Mouse (Mus musculus) thymus, adult 2 months (tissue): ENCODE measurements around the gene Ndufs8. TPM values are rescaled to one million over a fixed set of nuclear protein-coding genes. Genes with fewer than 3 reads are reported as not detected.

Experiments
- DNase-seq: peaks from one replicate; pipeline ENCODE4 v3.0.0; 2021
- H3K27ac ChIP-seq: fragments of 200-500 bp; 2 replicates; pipeline ENCODE4 v1.5.1; 2012; ENCODE audit warnings: low read length, control low read depth; ENCODE audit not compliant: control insufficient read depth, insufficient read depth
- H3K27me3 ChIP-seq: fragments of 200-500 bp; 2 replicates; pipeline ENCODE4 v1.6.1; 2012; ENCODE audit warnings: mild to moderate bottlenecking, low read length, moderate library complexity, mixed read lengths; ENCODE audit not compliant: control insufficient read depth, insufficient read depth
- H3K36me3 ChIP-seq: fragments of 200-500 bp; 2 replicates; pipeline ENCODE4 v1.6.1; 2012; ENCODE audit warnings: mild to moderate bottlenecking, low read length, moderate library complexity; ENCODE audit not compliant: control insufficient read depth, insufficient read depth
- H3K4me1 ChIP-seq: fragments of 200-500 bp; replicated peaks from 2 replicates; pipeline ENCODE4 v1.6.1; 2012; ENCODE audit warnings: low read length; ENCODE audit not compliant: control insufficient read depth, insufficient read depth
- H3K4me3 ChIP-seq: fragments of 200-500 bp; 2 replicates; pipeline ENCODE4 v1.5.1; 2012; ENCODE audit warnings: mild to moderate bottlenecking, low read length, control low read depth, moderate library complexity; ENCODE audit not compliant: control insufficient read depth, insufficient read depth
- CTCF ChIP-seq: fragments of 200-500 bp; IDR thresholded peaks from 2 replicates; pipeline ENCODE4 v1.5.1; 2012; ENCODE audit warnings: mild to moderate bottlenecking, control low read depth, low read length, moderate library complexity, borderline replicate concordance; ENCODE audit not compliant: control insufficient read depth, poor library complexity, insufficient read depth; ENCODE audit errors: extremely low read depth
- POLR2A ChIP-seq: fragments of 200-500 bp; IDR thresholded peaks from 2 replicates; pipeline ENCODE4 v1.6.1; 2012; ENCODE audit warnings: mild to moderate bottlenecking, low read length, control low read depth, moderate library complexity; ENCODE audit not compliant: control insufficient read depth, poor library complexity, insufficient read depth; ENCODE audit errors: extremely low read depth
- WGBS: fragments of 180-500 bp; shearing (Covaris S2); methylation state at CpG from one replicate; pipeline ENCODE4 v1.1.7; 2018; 5-methylcytosine and 5-hydroxymethylcytosine counted together
- polyA plus RNA-seq: library from polyadenylated mRNA; depleted of rRNA; stranded (reverse); fragments of >200 nt; gene quantifications from 2 replicates; pipeline ENCODE4 v1.2.3, GENCODE M21; 2012; rRNA removed

The Ndufs8 gene
- polyA plus RNA-seq, 1 experiment = 340 TPM

DNA sequence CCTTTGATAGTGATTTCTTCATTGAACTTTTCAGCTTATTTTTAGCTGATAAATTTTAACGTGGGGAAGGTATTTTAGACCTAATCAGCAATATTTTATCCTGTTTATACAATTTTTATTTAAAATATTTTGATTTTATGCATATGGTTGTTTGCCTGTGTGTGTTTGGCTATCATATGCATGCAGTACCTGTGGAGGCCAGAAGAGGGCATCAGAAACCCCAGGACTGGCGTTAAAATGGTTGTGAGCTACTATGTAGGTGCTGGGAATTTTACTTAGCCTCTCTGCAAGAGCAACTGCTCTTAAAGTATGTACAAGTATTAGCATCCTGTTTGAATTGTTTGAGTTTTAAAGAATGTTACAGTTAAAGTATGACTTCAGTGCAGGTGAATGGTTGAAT is 47.6 kb downstream of the Ndufs8 start:
- TF ChIP-seq POLR2A (no peak), CTCF (no peak)

DNA sequence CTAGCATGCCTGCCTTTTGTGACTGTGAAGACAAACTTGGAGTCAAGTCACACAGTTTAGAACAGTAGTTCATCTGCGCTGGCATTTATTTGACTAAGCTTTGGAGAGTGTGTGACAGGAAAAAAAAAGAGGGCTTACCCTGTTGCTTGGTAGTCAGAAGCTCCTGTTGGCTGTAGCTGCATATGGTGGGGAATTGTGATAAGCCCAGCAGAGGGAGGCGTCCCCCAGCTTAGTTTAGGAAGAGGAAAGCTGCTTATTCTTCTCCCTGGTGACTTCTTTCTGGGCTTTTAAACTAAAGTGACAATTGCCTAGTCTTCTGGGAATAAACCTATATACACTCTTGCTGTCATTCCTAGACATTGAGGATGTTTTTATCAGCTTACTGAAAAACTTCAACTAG is 49.9 kb downstream of the Ndufs8 start:
- H3K27me3 ChIP-seq = no peaks in the 10 kb centered on the region
- H3K27ac ChIP-seq = no peak overlapping the region
- H3K36me3 ChIP-seq = no peaks in the 10 kb centered on the region
- DNase-seq = no peak
- H3K4me3 ChIP-seq = no peak overlapping the region
- no peaks in the 10 kb centered on the region; the same call in 1 of the 2 replicates for H3K4me1 ChIP-seq
- WGBS = 93% methylated on average over 2 of the region's 2 CpGs
- TF ChIP-seq CTCF (no peak), POLR2A (no peak)

More for the DNA sequence above, 47.6 kb downstream of the Ndufs8 start:
- no peaks in the 10 kb centered on the region for H3K27me3 ChIP-seq
- WGBS = 92% methylated on average over 2 of the region's 2 CpGs
- no peaks in the 10 kb centered on the region; the same call in 1 of the 2 replicates for H3K4me1 ChIP-seq
- no peak for DNase-seq
- no peak overlapping the region for H3K27ac ChIP-seq
- H3K36me3 ChIP-seq = no peaks in the 10 kb centered on the region
- H3K4me3 ChIP-seq = no peak overlapping the region

Other genes with a start within 250 kb of the Ndufs8 start
- gene Lrp5, start 226.2 kb downstream of the Ndufs8 start, polyA plus RNA-seq = 35.9 and 48.9 TPM in 2 replicates
- gene 1810055G02Rik, start 204.5 kb downstream of the Ndufs8 start, polyA plus RNA-seq = 24.8 and 25.2 TPM in 2 replicates
- gene Kmt5b, start 145.4 kb downstream of the Ndufs8 start, polyA plus RNA-seq = 32.9 and 43.6 TPM in 2 replicates
- 39.1 and 44.2 TPM in 2 replicates for gene Chka, start 61.0 kb downstream of the Ndufs8 start, polyA plus RNA-seq
- gene Tcirg1, start 5.6 kb downstream of the Ndufs8 start, polyA plus RNA-seq = 270 and 293 TPM in 2 replicates
- 10.2 and 11.7 TPM in 2 replicates for gene Aldh3b1, start 17.0 kb upstream of the Ndufs8 start, polyA plus RNA-seq
- 147 and 174 TPM in 2 replicates for gene Unc93b1, start 22.4 kb upstream of the Ndufs8 start, polyA plus RNA-seq
- gene Aldh3b3, start 45.9 kb upstream of the Ndufs8 start, polyA plus RNA-seq = 0.33 and 0.97 TPM in 2 replicates
- gene Aldh3b2, start 59.6 kb upstream of the Ndufs8 start, polyA plus RNA-seq = 7.0 and 7.2 TPM in 2 replicates
- gene Acy3, start 73.8 kb upstream of the Ndufs8 start, polyA plus RNA-seq = 12.0 and 14.9 TPM in 2 replicates
- 0.15 and 0.20 TPM in 2 replicates for gene Tbx10, start 80.0 kb upstream of the Ndufs8 start, polyA plus RNA-seq
- gene Nudt8, start 87.8 kb upstream of the Ndufs8 start, polyA plus RNA-seq = 23.6 and 24.9 TPM in 2 replicates
- 3.7 and 5.3 TPM in 2 replicates for gene Gm49405, start 87.9 kb upstream of the Ndufs8 start, polyA plus RNA-seq
- 14.4 and 51.8 TPM in 2 replicates for gene Doc2g, start 90.5 kb upstream of the Ndufs8 start, polyA plus RNA-seq
- 152 and 170 TPM in 2 replicates for gene Ndufv1, start 100.0 kb upstream of the Ndufs8 start, polyA plus RNA-seq
- gene Gstp1, start 125.2 kb upstream of the Ndufs8 start, polyA plus RNA-seq = 317 and 318 TPM in 2 replicates
- gene Gstp2, start 133.2 kb upstream of the Ndufs8 start, polyA plus RNA-seq = 26.9 and 48.8 TPM in 2 replicates
- gene Gstp3, start 146.8 kb upstream of the Ndufs8 start, polyA plus RNA-seq = 23.6 and 26.4 TPM in 2 replicates
- gene Cabp2, start 168.8 kb upstream of the Ndufs8 start, polyA plus RNA-seq = 0.42 TPM in 1 of 2 replicates, not detected in the other
- 274 and 296 TPM in 2 replicates for gene Cdk2ap2, start 184.4 kb upstream of the Ndufs8 start, polyA plus RNA-seq
- 333 and 357 TPM in 2 replicates for gene Pitpnm1, start 187.2 kb upstream of the Ndufs8 start, polyA plus RNA-seq
- gene Aip, start 213.1 kb upstream of the Ndufs8 start, polyA plus RNA-seq = 106 and 112 TPM in 2 replicates
- gene Gpr152, start 227.0 kb upstream of the Ndufs8 start, polyA plus RNA-seq = 0.20 and 0.24 TPM in 2 replicates
- gene Cabp4, start 231.3 kb upstream of the Ndufs8 start, polyA plus RNA-seq = 0.26 and 0.53 TPM in 2 replicates
- 508 and 533 TPM in 2 replicates for gene Coro1b, start 235.8 kb upstream of the Ndufs8 start, polyA plus RNA-seq
- gene Ptprcap, start 240.8 kb upstream of the Ndufs8 start, polyA plus RNA-seq = 1,512 and 1,655 TPM in 2 replicates